Mouse (Mus musculus): ENCODE data around the gene Chrdl2.

- TF ChIP-seq CTCF (IDR thresholded peaks at IDR 0.05; ENCODE audit: low read depth, low read length) (no peak), GATA1 (IDR thresholded peaks at IDR 0.05; ENCODE audit: borderline replicate concordance, low read length) (no peak)
Measured at GRCm38 (mm10) chr7:100033672-100034071, 27.7 kb downstream of the Chrdl2 start.
